Mouse (Mus musculus): ENCODE results near the gene Krtap1-5. TPM values are rescaled to one million over a fixed set of nuclear protein-coding genes. Genes with fewer than 3 reads are reported as not detected.

Gene Krtap1-5
- total and polyA plus RNA-seq, 3 experiments: not detected

GRCm38 (mm10) chr11:99539721-99540120, 41.1 kb downstream of the Krtap1-5 start:
- Histone ChIP-seq H3K79me2 (replicated peaks; ENCODE audit: control insufficient read depth, extremely low read depth, insufficient read depth, poor library complexity, severe bottlenecking) (no peaks in the 10 kb centered on the region), H3K27ac (ENCODE audit: insufficient read depth, low read depth) (no peak overlapping the region), H3K9me3 (replicated peaks; ENCODE audit: low read length) (no peaks in the 10 kb centered on the region), H3K27me3 (replicated peaks) (peaks cover 65% of the 10 kb centered on the region), H3K36me3 (replicated peaks in 1 of 2; ENCODE audit: control insufficient read depth in 1 of 2, insufficient read depth in 1 of 2, low read length in 1 of 2) (no peaks in the 10 kb centered on the region), H3K9ac (ENCODE audit: insufficient read depth, low read depth) (no peak overlapping the region), H3K4me1 (ENCODE audit: control insufficient read depth in 1 of 2, insufficient read depth in 2 of 2) (0 out of 4 replicates have a peak, but pooled peaks cover 0 to 3% of the 10 kb centered on the region in 2 experiments), H3K4me3 (replicated peaks in 1 of 3; ENCODE audit: low read depth in 2 of 3, low read length in 2 of 3, poor library complexity in 1 of 3) (no peak overlapping the region), H3K4me2 (ENCODE audit: insufficient read depth, low read depth, poor library complexity, severe bottlenecking) (no peak overlapping the region)
- no peak for DNase-seq (ENCODE audit: extremely low read depth)
- no peak for TF ChIP-seq BHLHE40 (IDR thresholded peaks at IDR 0.05; ENCODE audit: low read depth, low read length)
- no peak for TF ChIP-seq ZMIZ1 (IDR thresholded peaks at IDR 0.05; ENCODE audit: low read depth, low read length)
- TF ChIP-seq MYC (IDR thresholded peaks at IDR 0.05; ENCODE audit: low read depth, low read length): no peak
- no peak for TF ChIP-seq POLR2A (IDR thresholded peaks at IDR 0.05; ENCODE audit: low read depth, low read length)
- TF ChIP-seq MAX (IDR thresholded peaks at IDR 0.05; ENCODE audit: low read length): no peak
- dilution Hi-C loops (cut with MboI; ENCODE audit: extremely low pct_ligation_motif_present, extremely low pct_unique_long_range_greater_than_20kb, low sequenced_read_pairs) (no loop called here), in situ Hi-C loops (cut with MboI; ENCODE audit: low pct_ligation_motif_present, low pct_unique_long_range_greater_than_20kb, low sequenced_read_pairs) (no loop called here)

Other genes with a start within 250 kb of the Krtap1-5 start
Only the 20 nearest of the 36 such genes appear.
- not detected in 2 replicates for gene Krt23, start 87.9 kb downstream of the Krtap1-5 start, total RNA-seq (2012; rRNA removed)
- not detected in 2 replicates for gene Krt23, start 87.9 kb downstream of the Krtap1-5 start, total RNA-seq (2014; rRNA removed)
- not detected in 2 replicates for gene Krt23, start 87.9 kb downstream of the Krtap1-5 start, polyA plus RNA-seq (2012; ENCODE audit: insufficient read length, low read depth)
- gene Krt39, start 59.7 kb downstream of the Krtap1-5 start, total RNA-seq (2012; rRNA removed): not detected in 2 replicates
- not detected in 2 replicates for gene Krt39, start 59.7 kb downstream of the Krtap1-5 start, total RNA-seq (2014; rRNA removed)
- gene Krt39, start 59.7 kb downstream of the Krtap1-5 start, polyA plus RNA-seq (2012; ENCODE audit: insufficient read length, low read depth): not detected in 2 replicates
- gene Krt40, start 37.9 kb downstream of the Krtap1-5 start, total RNA-seq (2012; rRNA removed): not detected in 2 replicates
- not detected in 2 replicates for gene Krt40, start 37.9 kb downstream of the Krtap1-5 start, total RNA-seq (2014; rRNA removed)
- not detected in 2 replicates for gene Krt40, start 37.9 kb downstream of the Krtap1-5 start, polyA plus RNA-seq (2012; ENCODE audit: insufficient read length, low read depth)
- gene Krtap3-3, start 30.2 kb downstream of the Krtap1-5 start, total RNA-seq (2012; rRNA removed): not detected in 2 replicates
- not detected in 2 replicates for gene Krtap3-3, start 30.2 kb downstream of the Krtap1-5 start, total RNA-seq (2014; rRNA removed)
- gene Krtap3-3, start 30.2 kb downstream of the Krtap1-5 start, polyA plus RNA-seq (2012; ENCODE audit: insufficient read length, low read depth): not detected in 2 replicates
- gene Krtap3-2, start 24.2 kb downstream of the Krtap1-5 start, total RNA-seq (2012; rRNA removed): not detected in 2 replicates
- not detected in 2 replicates for gene Krtap3-2, start 24.2 kb downstream of the Krtap1-5 start, total RNA-seq (2014; rRNA removed)
- gene Krtap3-2, start 24.2 kb downstream of the Krtap1-5 start, polyA plus RNA-seq (2012; ENCODE audit: insufficient read length, low read depth): not detected in 2 replicates
- gene Gm11939, start 21.6 kb downstream of the Krtap1-5 start, total RNA-seq (2012; rRNA removed): not detected in 2 replicates
- gene Gm11939, start 21.6 kb downstream of the Krtap1-5 start, total RNA-seq (2014; rRNA removed): not detected in 2 replicates
- gene Gm11939, start 21.6 kb downstream of the Krtap1-5 start, polyA plus RNA-seq (2012; ENCODE audit: insufficient read length, low read depth): not detected in 2 replicates
- gene Krtap3-1, start 14.4 kb downstream of the Krtap1-5 start, total RNA-seq (2012; rRNA removed): not detected in 2 replicates
- not detected in 2 replicates for gene Krtap3-1, start 14.4 kb downstream of the Krtap1-5 start, total RNA-seq (2014; rRNA removed)
- not detected in 2 replicates for gene Krtap3-1, start 14.4 kb downstream of the Krtap1-5 start, polyA plus RNA-seq (2012; ENCODE audit: insufficient read length, low read depth)
- gene Krtap1-4, start 2.6 kb upstream of the Krtap1-5 start, total RNA-seq (2012; rRNA removed): not detected in 2 replicates
- not detected in 2 replicates for gene Krtap1-4, start 2.6 kb upstream of the Krtap1-5 start, total RNA-seq (2014; rRNA removed)
- gene Krtap1-4, start 2.6 kb upstream of the Krtap1-5 start, polyA plus RNA-seq (2012; ENCODE audit: insufficient read length, low read depth): not detected in 2 replicates
- gene Krtap1-3, start 10.3 kb upstream of the Krtap1-5 start, total RNA-seq (2012; rRNA removed): not detected in 2 replicates
- not detected in 2 replicates for gene Krtap1-3, start 10.3 kb upstream of the Krtap1-5 start, total RNA-seq (2014; rRNA removed)
- gene Krtap1-3, start 10.3 kb upstream of the Krtap1-5 start, polyA plus RNA-seq (2012; ENCODE audit: insufficient read length, low read depth): not detected in 2 replicates
- not detected in 2 replicates for gene Krtap9-3, start 17.1 kb upstream of the Krtap1-5 start, total RNA-seq (2012; rRNA removed)
- gene Krtap9-3, start 17.1 kb upstream of the Krtap1-5 start, total RNA-seq (2014; rRNA removed): not detected in 2 replicates
- not detected in 2 replicates for gene Krtap9-3, start 17.1 kb upstream of the Krtap1-5 start, polyA plus RNA-seq (2012; ENCODE audit: insufficient read length, low read depth)
- gene Gm11938, start 22.3 kb upstream of the Krtap1-5 start, total RNA-seq (2012; rRNA removed): not detected in 2 replicates
- gene Gm11938, start 22.3 kb upstream of the Krtap1-5 start, total RNA-seq (2014; rRNA removed): not detected in 2 replicates
- not detected in 2 replicates for gene Gm11938, start 22.3 kb upstream of the Krtap1-5 start, polyA plus RNA-seq (2012; ENCODE audit: insufficient read length, low read depth)
- not detected in 2 replicates for gene Gm11937, start 29.2 kb upstream of the Krtap1-5 start, total RNA-seq (2012; rRNA removed)
- not detected in 2 replicates for gene Gm11937, start 29.2 kb upstream of the Krtap1-5 start, total RNA-seq (2014; rRNA removed)
- gene Gm11937, start 29.2 kb upstream of the Krtap1-5 start, polyA plus RNA-seq (2012; ENCODE audit: insufficient read length, low read depth): not detected in 2 replicates
- not detected in 2 replicates for gene Krtap2-4, start 33.8 kb upstream of the Krtap1-5 start, total RNA-seq (2012; rRNA removed)
- not detected in 2 replicates for gene Krtap2-4, start 33.8 kb upstream of the Krtap1-5 start, total RNA-seq (2014; rRNA removed)
- gene Krtap2-4, start 33.8 kb upstream of the Krtap1-5 start, polyA plus RNA-seq (2012; ENCODE audit: insufficient read length, low read depth): not detected in 2 replicates
- gene Gm11562, start 39.4 kb upstream of the Krtap1-5 start, total RNA-seq (2012; rRNA removed): not detected in 2 replicates
- gene Gm11562, start 39.4 kb upstream of the Krtap1-5 start, total RNA-seq (2014; rRNA removed): not detected in 2 replicates
- not detected in 2 replicates for gene Gm11562, start 39.4 kb upstream of the Krtap1-5 start, polyA plus RNA-seq (2012; ENCODE audit: insufficient read length, low read depth)
- gene Krtap4-1, start 47.2 kb upstream of the Krtap1-5 start, total RNA-seq (2012; rRNA removed): not detected in 2 replicates
- gene Krtap4-1, start 47.2 kb upstream of the Krtap1-5 start, total RNA-seq (2014; rRNA removed): not detected in 2 replicates
- not detected in 2 replicates for gene Krtap4-1, start 47.2 kb upstream of the Krtap1-5 start, polyA plus RNA-seq (2012; ENCODE audit: insufficient read length, low read depth)
- gene Krtap4-2, start 54.1 kb upstream of the Krtap1-5 start, total RNA-seq (2012; rRNA removed): not detected in 2 replicates
- gene Krtap4-2, start 54.1 kb upstream of the Krtap1-5 start, total RNA-seq (2014; rRNA removed): not detected in 2 replicates
- not detected in 2 replicates for gene Krtap4-2, start 54.1 kb upstream of the Krtap1-5 start, polyA plus RNA-seq (2012; ENCODE audit: insufficient read length, low read depth)
- gene Krtap4-7, start 63.1 kb upstream of the Krtap1-5 start, total RNA-seq (2012; rRNA removed): not detected in 2 replicates
- gene Krtap4-7, start 63.1 kb upstream of the Krtap1-5 start, total RNA-seq (2014; rRNA removed): not detected in 2 replicates
- not detected in 2 replicates for gene Krtap4-7, start 63.1 kb upstream of the Krtap1-5 start, polyA plus RNA-seq (2012; ENCODE audit: insufficient read length, low read depth)
- not detected in 2 replicates for gene Gm11555, start 69.2 kb upstream of the Krtap1-5 start, total RNA-seq (2012; rRNA removed)
- gene Gm11555, start 69.2 kb upstream of the Krtap1-5 start, total RNA-seq (2014; rRNA removed): not detected in 2 replicates
- gene Gm11555, start 69.2 kb upstream of the Krtap1-5 start, polyA plus RNA-seq (2012; ENCODE audit: insufficient read length, low read depth): not detected in 2 replicates
- gene Gm11563, start 77.9 kb upstream of the Krtap1-5 start, total RNA-seq (2012; rRNA removed): not detected in 2 replicates
- gene Gm11563, start 77.9 kb upstream of the Krtap1-5 start, total RNA-seq (2014; rRNA removed): not detected in 2 replicates
- gene Gm11563, start 77.9 kb upstream of the Krtap1-5 start, polyA plus RNA-seq (2012; ENCODE audit: insufficient read length, low read depth): not detected in 2 replicates
- not detected in 2 replicates for gene Krtap4-6, start 84.9 kb upstream of the Krtap1-5 start, total RNA-seq (2012; rRNA removed)
- gene Krtap4-6, start 84.9 kb upstream of the Krtap1-5 start, total RNA-seq (2014; rRNA removed): not detected in 2 replicates
- gene Krtap4-6, start 84.9 kb upstream of the Krtap1-5 start, polyA plus RNA-seq (2012; ENCODE audit: insufficient read length, low read depth): not detected in 2 replicates